Mouse (Mus musculus) sigmoid colon, adult 10 weeks (tissue): ENCODE results near the gene Fasn. TPM values are rescaled to one million over a fixed set of nuclear protein-coding genes. Genes with fewer than 3 reads are reported as not detected.

ENCODE experiments used
- polyA plus RNA-seq: library from polyadenylated mRNA; stranded (reverse); fragments of 350-450 nt; fragmentation: Illumina TruSeq; extraction: RNeasy Lipid Tissue Mini Kit (QIAGEN cat#74804); gene quantifications from one replicate; pipeline ENCODE4 v1.2.3, GENCODE M21; 2014; ENCODE audit warnings: low read depth, low replicate concordance

Fasn gene
- 2.1 TPM for polyA plus RNA-seq

GRCm38 (mm10) chr11:120823956-120824786 is at the start of gene Fasn:
Fasn (minus strand) TSS chr11:120824547.

GRCm38 (mm10) chr11:120795756-120796613 is 28.4 kb downstream of the Fasn start, which contains the start of gene Dus1l:
Dus1l (minus strand) TSS chr11:120796403.

GRCm38 (mm10) chr11:120784064-120784791 is 40.1 kb downstream of the Fasn start, which contains the start of the genes Rfng and Gps1:
Rfng (minus strand) TSS chr11:120784207.
Gps1 (plus strand) TSS chr11:120784272.

GRCm38 (mm10) chr11:120762672-120763041 is 61.7 kb downstream of the Fasn start, which contains the start of gene Hmga1b:
Hmga1b (plus strand) TSS chr11:120762794.

Other genes starting within 250 kb of the Fasn start
- gene Arhgdia, start 242.9 kb downstream of the Fasn start, polyA plus RNA-seq: 30.1 TPM
- 24.4 TPM for gene Alyref, start 226.2 kb downstream of the Fasn start, polyA plus RNA-seq
- 13.5 TPM for gene Anapc11, start 226.1 kb downstream of the Fasn start, polyA plus RNA-seq
- not detected for gene Npb, start 216.1 kb downstream of the Fasn start, polyA plus RNA-seq
- gene Pcyt2, start 206.6 kb downstream of the Fasn start, polyA plus RNA-seq: 14.6 TPM
- gene Sirt7, start 199.3 kb downstream of the Fasn start, polyA plus RNA-seq: 13.4 TPM
- gene Mafg, start 190.9 kb downstream of the Fasn start, polyA plus RNA-seq: 13.6 TPM
- gene Pycr1, start 180.8 kb downstream of the Fasn start, polyA plus RNA-seq: 5.8 TPM
- gene Myadml2, start 176.4 kb downstream of the Fasn start, polyA plus RNA-seq: not detected
- not detected for gene Notum, start 163.4 kb downstream of the Fasn start, polyA plus RNA-seq
- gene Aspscr1, start 151.6 kb downstream of the Fasn start, polyA plus RNA-seq: 2.6 TPM
- gene Cenpx, start 110.8 kb downstream of the Fasn start, polyA plus RNA-seq: 1.8 TPM
- gene Lrrc45, start 110.6 kb downstream of the Fasn start, polyA plus RNA-seq: 0.66 TPM
- not detected for gene Rac3, start 103.1 kb downstream of the Fasn start, polyA plus RNA-seq
- gene Dcxr, start 97.3 kb downstream of the Fasn start, polyA plus RNA-seq: 0.76 TPM
- 1.1 TPM for gene Cbr2, start 92.4 kb downstream of the Fasn start, polyA plus RNA-seq
- gene Hmga1b, start 61.8 kb downstream of the Fasn start, polyA plus RNA-seq: not detected
- 0.54 TPM for gene Rfng, start 40.3 kb downstream of the Fasn start, polyA plus RNA-seq
- gene Gps1, start 40.3 kb downstream of the Fasn start, polyA plus RNA-seq: 5.2 TPM
- 4.3 TPM for gene Dus1l, start 28.1 kb downstream of the Fasn start, polyA plus RNA-seq
- 0.82 TPM for gene Ccdc57, start 108.3 kb upstream of the Fasn start, polyA plus RNA-seq
- not detected for gene Slc16a3, start 123.9 kb upstream of the Fasn start, polyA plus RNA-seq
- gene Csnk1d, start 166.8 kb upstream of the Fasn start, polyA plus RNA-seq: 69.7 TPM
- not detected for gene Cd7, start 214.9 kb upstream of the Fasn start, polyA plus RNA-seq
- gene Sectm1b, start 239.0 kb upstream of the Fasn start, polyA plus RNA-seq: 278 TPM